Mouse (Mus musculus) MEL (cell line): ENCODE data around the gene Emsy. TPM values are rescaled to one million over a fixed set of nuclear protein-coding genes. Genes with fewer than 3 reads are reported as not detected.

Source experiments
- DNase-seq: peaks from one replicate; pipeline ENCODE4 v3.0.0; 2011; ENCODE audit warnings: low read depth, low spot score
- H3K27ac ChIP-seq: 2 replicates; pipeline ENCODE4 v1.5.1; 2012; ENCODE audit warnings: low read depth, mild to moderate bottlenecking, control low read depth, low read length, moderate library complexity; ENCODE audit not compliant: control insufficient read depth
- H3K27me3 ChIP-seq, 2 experiments: fragments of 150-350 bp in 1 of 2; sonication (generic) in 1 of 2; 2 replicates each; pipeline ENCODE4 v1.6.1; 2012; ENCODE audit warnings: low read length in 2 of 2, mild to moderate bottlenecking in 2 of 2, improper control_type of control experiment in 1 of 2, moderate library complexity in 1 of 2; ENCODE audit not compliant: insufficient read depth in 2 of 2, control insufficient read depth in 1 of 2
- H3K36me3 ChIP-seq, 2 experiments: 2 replicates each; pipeline ENCODE4 v1.6.1; 2012 to 2014; ENCODE audit warnings: low read length in 2 of 2, improper control_type of control experiment in 1 of 2, inconsistent platforms in 1 of 2, mild to moderate bottlenecking in 1 of 2; ENCODE audit not compliant: insufficient read depth in 2 of 2, control insufficient read depth in 1 of 2
- H3K4me1 ChIP-seq, 2 experiments: fragments of 150-350 bp in 1 of 2; sonication (generic) in 1 of 2; 2 replicates each; pipeline ENCODE4 v1.6.1; 2012; ENCODE audit warnings: low read length in 2 of 2, improper control_type of control experiment in 1 of 2, mild to moderate bottlenecking in 1 of 2; ENCODE audit not compliant: insufficient read depth in 2 of 2, control insufficient read depth in 1 of 2
- H3K4me3 ChIP-seq, 2 experiments: fragments of 150-350 bp in 1 of 2; sonication (generic) in 1 of 2; 2 replicates each; pipeline ENCODE4 v1.5.1; 2012; ENCODE audit warnings: low read depth in 2 of 2, low read length in 2 of 2, mild to moderate bottlenecking in 2 of 2, moderate library complexity in 2 of 2, control low read depth in 1 of 2, improper control_type of control experiment in 1 of 2; ENCODE audit not compliant: control insufficient read depth in 1 of 2, insufficient read depth in 1 of 2
- H3K79me2 ChIP-seq: 2 replicates; pipeline ENCODE4 v1.6.1; 2012; ENCODE audit warnings: mild to moderate bottlenecking, low read length, moderate library complexity; ENCODE audit not compliant: control insufficient read depth, poor library complexity, insufficient read depth
- H3K9ac ChIP-seq: 2 replicates; pipeline ENCODE4 v1.6.1; 2012; ENCODE audit warnings: low read depth, mild to moderate bottlenecking, control low read depth, low read length, moderate library complexity; ENCODE audit not compliant: control insufficient read depth, poor library complexity, severe bottlenecking
- H3K9me3 ChIP-seq: fragments of 150-350 bp; sonication (generic); replicated peaks from 2 replicates; pipeline ENCODE4 v1.6.1; 2012; ENCODE audit warnings: mild to moderate bottlenecking, low read length, improper control_type of control experiment, moderate library complexity; ENCODE audit not compliant: insufficient read depth
- BHLHE40 ChIP-seq: IDR thresholded peaks from 2 replicates; pipeline ENCODE4 v1.6.1; 2012; ENCODE audit warnings: low read depth, mild to moderate bottlenecking, inconsistent platforms, low read length, improper control_type of control experiment, borderline replicate concordance
- CHD2 ChIP-seq: IDR thresholded peaks from 2 replicates; pipeline ENCODE4 v1.6.1; 2011; ENCODE audit warnings: low read length, improper control_type of control experiment
- CTCF ChIP-seq, 3 experiments: IDR thresholded peaks in 2 of 3; conservative IDR thresholded peaks in 1 of 3; 2 replicates each; pipeline ENCODE4 v1.5.1; 2011 to 2012; ENCODE audit warnings: low read length in 3 of 3, low read depth in 2 of 3, mild to moderate bottlenecking in 2 of 3, improper control_type of control experiment in 1 of 3, inconsistent platforms in 1 of 3, mixed read lengths in 1 of 3, moderate library complexity in 1 of 3; ENCODE audit not compliant: control insufficient read depth in 1 of 3, insufficient read depth in 1 of 3, poor library complexity in 1 of 3, severe bottlenecking in 1 of 3
- ELF1 ChIP-seq: IDR thresholded peaks from 2 replicates; pipeline ENCODE4 v1.6.1; 2014; ENCODE audit warnings: low read depth, mild to moderate bottlenecking, inconsistent platforms, low read length, improper control_type of control experiment, moderate library complexity
- EP300 ChIP-seq, 2 experiments: IDR thresholded peaks; 2 replicates each; pipeline ENCODE4 v1.6.1; 2011; ENCODE audit warnings: improper control_type of control experiment in 2 of 2, low read length in 2 of 2, low read depth in 1 of 2, mild to moderate bottlenecking in 1 of 2
- ETS1 ChIP-seq: IDR thresholded peaks from 2 replicates; pipeline ENCODE4 v1.6.1; 2012; ENCODE audit warnings: low read depth, mild to moderate bottlenecking, inconsistent platforms, low read length, improper control_type of control experiment, moderate library complexity
- GABPA ChIP-seq: IDR thresholded peaks from 2 replicates; pipeline ENCODE4 v1.6.1; 2012; ENCODE audit warnings: low read depth, mild to moderate bottlenecking, inconsistent platforms, low read length, improper control_type of control experiment, moderate library complexity
- GATA1 ChIP-seq: IDR thresholded peaks from 2 replicates; pipeline ENCODE4 v1.6.1; 2011; ENCODE audit warnings: low read depth, low read length, improper control_type of control experiment
- JUND ChIP-seq: IDR thresholded peaks from 2 replicates; pipeline ENCODE4 v1.6.1; 2011; ENCODE audit warnings: low read depth, mild to moderate bottlenecking, improper control_type of control experiment, low read length
- MAFK ChIP-seq: IDR thresholded peaks from 2 replicates; pipeline ENCODE4 v1.6.1; 2011; ENCODE audit warnings: low read depth, mild to moderate bottlenecking, low read length, improper control_type of control experiment, borderline replicate concordance
- MAX ChIP-seq: IDR thresholded peaks from 2 replicates; pipeline ENCODE4 v1.6.1; 2011; ENCODE audit warnings: low read length, improper control_type of control experiment
- MAZ ChIP-seq: IDR thresholded peaks from 2 replicates; pipeline ENCODE4 v1.6.1; 2012; ENCODE audit warnings: low read depth, mild to moderate bottlenecking, inconsistent platforms, low read length, improper control_type of control experiment
- MXI1 ChIP-seq: IDR thresholded peaks from 2 replicates; pipeline ENCODE4 v1.6.1; 2011; ENCODE audit warnings: mild to moderate bottlenecking, low read depth, low read length, improper control_type of control experiment
- MYB ChIP-seq: IDR thresholded peaks from 2 replicates; pipeline ENCODE4 v1.6.1; 2011; ENCODE audit warnings: mild to moderate bottlenecking, low read depth, low read length, improper control_type of control experiment
- NELFE ChIP-seq: IDR thresholded peaks from 2 replicates; pipeline ENCODE4 v1.6.1; 2011; ENCODE audit warnings: low read depth, low read length, improper control_type of control experiment
- POLR2A ChIP-seq, 2 experiments: IDR thresholded peaks; 2 replicates each; pipeline ENCODE4 v1.6.1; 2011 to 2012; ENCODE audit warnings: low read length in 2 of 2, mild to moderate bottlenecking in 2 of 2, control low read depth in 1 of 2, improper control_type of control experiment in 1 of 2, low read depth in 1 of 2, moderate library complexity in 1 of 2; ENCODE audit not compliant: control insufficient read depth in 1 of 2, insufficient read depth in 1 of 2, poor library complexity in 1 of 2
- POLR2AphosphoS2 ChIP-seq: IDR thresholded peaks from 2 replicates; pipeline ENCODE4 v1.6.1; 2011; ENCODE audit warnings: low read length, improper control_type of control experiment
- POLR2AphosphoS5 ChIP-seq: IDR thresholded peaks from 2 replicates; pipeline ENCODE4 v1.6.1; 2012; ENCODE audit warnings: low read depth, borderline replicate concordance, mild to moderate bottlenecking, inconsistent platforms, low read length, moderate library complexity, mixed read lengths
- RAD21 ChIP-seq: IDR thresholded peaks from 2 replicates; pipeline ENCODE4 v1.6.1; 2011; ENCODE audit warnings: mild to moderate bottlenecking, low read depth, low read length, improper control_type of control experiment
- RCOR1 ChIP-seq: IDR thresholded peaks from 2 replicates; pipeline ENCODE4 v1.6.1; 2012; ENCODE audit warnings: low read depth, mild to moderate bottlenecking, inconsistent platforms, low read length, improper control_type of control experiment
- SMC3 ChIP-seq: IDR thresholded peaks from 2 replicates; pipeline ENCODE4 v1.6.1; 2011; ENCODE audit warnings: low read depth, low read length, improper control_type of control experiment
- TAL1 ChIP-seq: IDR thresholded peaks from 2 replicates; pipeline ENCODE4 v1.6.1; 2012; ENCODE audit warnings: mild to moderate bottlenecking, inconsistent platforms, low read length, moderate library complexity, mixed read lengths
- TBP ChIP-seq: IDR thresholded peaks from 2 replicates; pipeline ENCODE4 v1.8.0; 2011; ENCODE audit warnings: low read depth, low read length, improper control_type of control experiment
- TCF12 ChIP-seq: IDR thresholded peaks from 2 replicates; pipeline ENCODE4 v1.6.1; 2014; ENCODE audit warnings: low read depth, mild to moderate bottlenecking, inconsistent platforms, low read length, improper control_type of control experiment, moderate library complexity
- UBTF ChIP-seq: IDR thresholded peaks from 2 replicates; pipeline ENCODE4 v1.6.1; 2012; ENCODE audit warnings: low read depth, mild to moderate bottlenecking, inconsistent platforms, low read length, improper control_type of control experiment, moderate library complexity, borderline replicate concordance; ENCODE audit not compliant: insufficient read depth
- USF1 ChIP-seq: IDR thresholded peaks from 2 replicates; pipeline ENCODE4 v1.6.1; 2014; ENCODE audit warnings: low read depth, mild to moderate bottlenecking, inconsistent platforms, low read length, improper control_type of control experiment, moderate library complexity
- ZC3H11A ChIP-seq: IDR thresholded peaks from 2 replicates; pipeline ENCODE4 v1.6.1; 2012; ENCODE audit warnings: low read depth, mild to moderate bottlenecking, inconsistent platforms, low read length, improper control_type of control experiment
- ZKSCAN1 ChIP-seq: IDR thresholded peaks from 2 replicates; pipeline ENCODE4 v1.6.1; 2012; ENCODE audit warnings: low read depth, mild to moderate bottlenecking, inconsistent platforms, low read length, improper control_type of control experiment, moderate library complexity
- ZMIZ1 ChIP-seq: IDR thresholded peaks from 2 replicates; pipeline ENCODE4 v1.6.1; 2012; ENCODE audit warnings: low read depth, mild to moderate bottlenecking, inconsistent platforms, low read length, improper control_type of control experiment, moderate library complexity
- polyA plus RNA-seq, 2 experiments: library from polyadenylated mRNA; stranded (reverse) in 1 of 2; unstranded in 1 of 2; fragments of >175 nt in 1 of 2; fragments of >200 nt in 1 of 2; gene quantifications; 2 replicates each; pipeline versions ENCODE4 v1.2.1 to v1.2.4; 2012; ENCODE audit warnings: low replicate concordance in 2 of 2, low read depth in 1 of 2; ENCODE audit not compliant: insufficient read length in 2 of 2, insufficient read depth in 1 of 2, missing spikeins in 1 of 2
- total RNA-seq: library from RNA; depleted of rRNA; stranded (reverse); fragments of 300-350 nt; gene quantifications from 2 replicates; pipeline ENCODE4 v1.2.3, GENCODE M21; 2012

Emsy gene
- total and polyA plus RNA-seq, 3 experiments, result 10.2 to 24.1 TPM; not detected in 1

- no peak overlapping the region for H3K4me3 ChIP-seq
- DNase-seq, result no peak
Measured at GRCm38 (mm10) chr7:98698041-98698440, 41.5 kb upstream of the Emsy start.

GRCm38 (mm10) chr7:98697496-98697895, 40.9 kb upstream of the Emsy start:
- DNase-seq, result peak; percentile 57
- H3K27me3 ChIP-seq, result no peaks in the 10 kb centered on the region
- TF ChIP-seq ZC3H11A, result peak; percentile 14; the same call in 1 of the 2 replicates
- TF ChIP-seq USF1, result no peak
- no peak for TF ChIP-seq UBTF
- no peak for TF ChIP-seq ZMIZ1
- TF ChIP-seq GATA1, result no peak
- TF ChIP-seq RAD21, result peak; percentile 47
- TF ChIP-seq NELFE, result no peak
- TF ChIP-seq POLR2AphosphoS5, result no peak
- no peak for TF ChIP-seq ETS1
- no peak for TF ChIP-seq MAFK
- no peak for TF ChIP-seq EP300 (IDR thresholded peaks at IDR 0.05; ENCODE audit: low read depth in 1 of 2, low read length in 2 of 2)
- TF ChIP-seq POLR2AphosphoS2, result no peak
- peak; percentile 25 to 68 (median 49); a peak in 5 of 6 replicates for TF ChIP-seq CTCF (IDR thresholded peaks at IDR 0.05 in 2 of 3, conservative IDR thresholded peaks at IDR 0.05 in 1 of 3; ENCODE audit: control insufficient read depth in 1 of 3, insufficient read depth in 1 of 3, low read depth in 2 of 3, low read length in 3 of 3, poor library complexity in 1 of 3, severe bottlenecking in 1 of 3)
- TF ChIP-seq MAZ, result no peak
- TF ChIP-seq SMC3, result peak; percentile 58
- no peak for TF ChIP-seq MXI1

More at GRCm38 (mm10) chr7:98698041-98698440, 41.5 kb upstream of the Emsy start:
- no peak overlapping the region for H3K9ac ChIP-seq
- H3K27ac ChIP-seq, result no peak overlapping the region
- no peak for TF ChIP-seq CHD2
- TF ChIP-seq MYB, result no peak
- no peak for TF ChIP-seq POLR2AphosphoS5
- no peak for TF ChIP-seq ETS1
- no peak for TF ChIP-seq TCF12
- TF ChIP-seq GATA1, result no peak
- TF ChIP-seq MXI1, result no peak
- TF ChIP-seq MAX, result no peak
- TF ChIP-seq ZKSCAN1, result no peak
- TF ChIP-seq TAL1, result no peak
- TF ChIP-seq GABPA, result no peak
- no peak for TF ChIP-seq POLR2AphosphoS2
- no peak for TF ChIP-seq JUND
- TF ChIP-seq BHLHE40, result no peak
- TF ChIP-seq ZC3H11A, result no peak
- TF ChIP-seq RCOR1, result no peak
- TF ChIP-seq TBP, result no peak
- TF ChIP-seq POLR2A (IDR thresholded peaks at IDR 0.05; ENCODE audit: control insufficient read depth in 1 of 2, insufficient read depth in 1 of 2, low read depth in 1 of 2, low read length in 2 of 2, poor library complexity in 1 of 2), result no peak
- TF ChIP-seq UBTF, result no peak
- no peak for TF ChIP-seq ELF1
- peaks cover 0 to 10% of the 10 kb centered on the region in 2 experiments; a peak in 2 of 4 replicates for H3K4me1 ChIP-seq
- peaks cover under 1% of the 10 kb centered on the region; the same call in 1 of the 2 replicates for H3K79me2 ChIP-seq
- H3K9me3 ChIP-seq, result no peaks in the 10 kb centered on the region
- peaks cover 0 to 12% of the 10 kb centered on the region in 2 experiments; a peak in 2 of 4 replicates for H3K36me3 ChIP-seq
- H3K27me3 ChIP-seq, result no peaks in the 10 kb centered on the region

More at GRCm38 (mm10) chr7:98697496-98697895, 40.9 kb upstream of the Emsy start:
- peaks cover 0 to 17% of the 10 kb centered on the region in 2 experiments; a peak in 2 of 4 replicates for H3K36me3 ChIP-seq
- H3K4me3 ChIP-seq, result no peak overlapping the region
- H3K4me1 ChIP-seq, result peaks cover 0 to 14% of the 10 kb centered on the region in 2 experiments; a peak in 2 of 4 replicates
- no peaks in the 10 kb centered on the region; the same call in 1 of the 2 replicates for H3K79me2 ChIP-seq
- H3K27ac ChIP-seq, result no peak overlapping the region
- H3K9ac ChIP-seq, result no peak overlapping the region
- no peaks in the 10 kb centered on the region for H3K9me3 ChIP-seq
